In the genomic region with DNA sequence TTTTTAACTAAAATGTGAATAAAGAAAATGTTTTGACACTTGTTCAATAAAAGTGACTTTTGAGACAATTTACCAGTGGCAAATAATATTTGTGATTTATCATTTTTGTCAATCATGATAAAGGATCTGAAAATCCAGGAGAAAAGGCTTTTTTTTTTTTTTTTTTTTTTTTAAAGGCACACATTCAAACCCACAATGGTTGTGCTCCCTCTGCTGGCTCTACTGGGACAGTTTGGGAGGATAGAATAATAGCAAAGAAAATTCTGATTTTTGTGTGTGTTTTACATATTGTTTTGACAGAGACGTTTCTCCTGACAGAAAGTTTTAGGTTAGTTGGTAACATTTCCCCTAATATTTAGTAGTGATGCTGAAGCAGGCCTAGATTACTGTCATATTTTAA, we compare ENCODE assay signal across 9 mouse cellular contexts. TPM values are rescaled to one million over a fixed set of nuclear protein-coding genes. Genes with fewer than 3 reads are reported as not detected.
DNase-seq lines count a peak whose midpoint lies in the region; ATAC-seq and TF ChIP-seq lines count a peak whose summit lies in the region.
"Had no signal": no experiment of that assay in that cellular context is flagged by ENCODE, and none has a peak within 500 bp of the region (broad histone marks: within the 10 kb centered on the region; RNA-seq: fewer than 3 reads in every experiment).

No protein-coding gene starts in this region.

- H3K27ac ChIP-seq in kidney, embryonic 15.5 days: no peak overlapping the region
- H3K27ac ChIP-seq in forebrain, postnatal 0 days (ENCODE audit: low read depth, low read length): no peak overlapping the region
- H3K27ac ChIP-seq: midbrain, embryonic 15.5 days had no signal

- no peak overlapping the region for H3K4me2 ChIP-seq in kidney, embryonic 15.5 days
- no peak overlapping the region for H3K4me2 ChIP-seq in forebrain, postnatal 0 days (ENCODE audit: low read depth)
- H3K4me2 ChIP-seq: midbrain, embryonic 15.5 days had no signal

- 20% methylated on average over 1 of the region's 1 CpGs for WGBS in kidney, embryonic 15.5 days
- 26% methylated on average over 1 of the region's 1 CpGs for WGBS in forebrain, postnatal 0 days

- peaks cover 34% of the 10 kb centered on the region for H3K4me1 ChIP-seq in kidney, embryonic 15.5 days
- H3K4me1 ChIP-seq in forebrain, postnatal 0 days (ENCODE audit: insufficient read depth): no peaks in the 10 kb centered on the region

- H3K9ac ChIP-seq in kidney, embryonic 15.5 days: no peak overlapping the region
- no peak overlapping the region for H3K9ac ChIP-seq in forebrain, postnatal 0 days
- H3K9ac ChIP-seq: midbrain, embryonic 15.5 days had no signal

- no peak for ATAC-seq in kidney, embryonic 15.5 days (replicated peaks; ENCODE audit: low FRiP score)
- ATAC-seq in forebrain, postnatal 0 days: 0 out of 2 replicates have a peak, but pooled peaks have one; percentile 38

- DNase-seq in cerebellum, postnatal 10 days: peak; percentile 71
- DNase-seq in cerebellum, adult 8-10 months: no peak
- DNase-seq in kidney, postnatal 10 days: peak; percentile 73
- peak; percentile 59 for DNase-seq in 416B (ENCODE audit: low read depth)
- peak; percentile 68 for DNase-seq in forebrain, postnatal 0 days
- no peak for DNase-seq in B cell, adult 2 months
- no peak for DNase-seq in adrenal gland, adult (ENCODE audit: inconsistent age in 2 of 2, low spot score in 1 of 2)

- H3K36me3 ChIP-seq in kidney, embryonic 15.5 days: no peaks in the 10 kb centered on the region
- H3K36me3 ChIP-seq in forebrain, postnatal 0 days (ENCODE audit: insufficient read depth): no peaks in the 10 kb centered on the region
- H3K36me3 ChIP-seq: midbrain, embryonic 15.5 days had no signal

- H3K27me3 ChIP-seq in kidney, embryonic 15.5 days: no peaks in the 10 kb centered on the region
- H3K27me3 ChIP-seq in forebrain, postnatal 0 days (ENCODE audit: insufficient read depth, low read length): no peaks in the 10 kb centered on the region

- TF ChIP-seq CTCF in forebrain, postnatal 0 days (IDR thresholded peaks at IDR 0.05; ENCODE audit: low read depth): peak; percentile 70

- no peaks in the 10 kb centered on the region for H3K9me3 ChIP-seq in kidney, embryonic 15.5 days (replicated peaks)
- H3K9me3 ChIP-seq in forebrain, postnatal 0 days (ENCODE audit: low read length): no peaks in the 10 kb centered on the region
- H3K9me3 ChIP-seq: midbrain, embryonic 15.5 days had no signal

- H3K4me3 ChIP-seq in kidney, embryonic 15.5 days (replicated peaks): no peak overlapping the region
- H3K4me3 ChIP-seq in forebrain, postnatal 0 days (ENCODE audit: low read depth, low read length): no peak overlapping the region
- H3K4me3 ChIP-seq: midbrain, embryonic 15.5 days had no signal

RNA-seq across cellular contexts. Expression of a gene that starts 28.1 kb away (rescaled TPM):
- 56.2 and 61.9 TPM in 2 replicates for polyA plus RNA-seq in kidney, embryonic 15.5 days (2015; fragmentation: Nextera tagmentation; extraction: Ambion mirVana)
- 22.8 and 26.3 TPM in 2 replicates for total RNA-seq in forebrain, postnatal 0 days (2014; rRNA removed)
- polyA plus RNA-seq in forebrain, postnatal 0 days (2015; fragmentation: Nextera tagmentation; extraction: Ambion mirVana): 49.9 and 56.7 TPM in 2 replicates

Comparison
In these comparisons a context has a peak if more than half of its experiments do, and no peak if none do; other contexts are left out.
1. DNase-seq: peak in cerebellum, postnatal 10 days (2 of 2), kidney, postnatal 10 days (single experiment), 416B (single experiment) and forebrain, postnatal 0 days (single experiment); none in cerebellum, adult 8-10 months (single experiment), B cell, adult 2 months (0 of 2) and adrenal gland, adult (0 of 2).